Mouse (Mus musculus) brown adipose tissue, adult 24 weeks (tissue): Measurements from ENCODE around the gene Gucy2g. TPM values are rescaled to one million over a fixed set of nuclear protein-coding genes. Genes with fewer than 3 reads are reported as not detected.

ENCODE experiments used
- H3K27ac ChIP-seq: fragments of 200-500 bp; replicated peaks from 2 replicates; pipeline ENCODE4 v1.5.1; 2012; ENCODE audit warnings: low read depth, mild to moderate bottlenecking, low read length
- H3K4me1 ChIP-seq: fragments of 200-500 bp; 2 replicates; pipeline ENCODE4 v1.6.1; 2012; ENCODE audit warnings: low read length, mixed read lengths; ENCODE audit not compliant: control insufficient read depth, insufficient read depth, insufficient read length
- H3K4me3 ChIP-seq: fragments of 200-500 bp; 2 replicates; pipeline ENCODE4 v1.5.1; 2012; ENCODE audit warnings: low read depth, mild to moderate bottlenecking, low read length, moderate library complexity; ENCODE audit not compliant: insufficient read depth
- polyA plus RNA-seq: library from polyadenylated mRNA; stranded (reverse); fragments of >200 nt; gene quantifications from 2 replicates; pipeline ENCODE4 v1.2.4, GENCODE M21; 2012; ENCODE audit not compliant: missing spikeins, insufficient read depth, insufficient read length

The Gucy2g gene
- polyA plus RNA-seq, 1 experiment, result not detected

- Histone ChIP-seq H3K4me1 (peaks cover 9% of the 10 kb centered on the region; the same call in 1 of the 2 replicates), H3K27ac (no peak overlapping the region), H3K4me3 (no peak overlapping the region)
Measured at GRCm38 (mm10) chr19:55256156-55256555, 15.1 kb upstream of the Gucy2g start.

GRCm38 (mm10) chr19:55254513-55255016, 13.5 kb upstream of the Gucy2g start:
- H3K4me3 ChIP-seq, result peak overlapping the region; percentile 87
- H3K27ac ChIP-seq, result no peak overlapping the region
- H3K4me1 ChIP-seq, result peaks cover 9% of the 10 kb centered on the region; the same call in 1 of the 2 replicates

GRCm38 (mm10) chr19:55253570-55254441, 12.8 kb upstream of the Gucy2g start:
- H3K4me1 ChIP-seq, result peaks cover 9% of the 10 kb centered on the region; the same call in 1 of the 2 replicates
- H3K27ac ChIP-seq, result peak overlapping the region; percentile 98
- H3K4me3 ChIP-seq, result peak overlapping the region; percentile 87

GRCm38 (mm10) chr19:55253239-55253569, 12.2 kb upstream of the Gucy2g start:
- Histone ChIP-seq H3K4me1 (peaks cover 9% of the 10 kb centered on the region; the same call in 1 of the 2 replicates), H3K27ac (peak overlapping the region; percentile 98), H3K4me3 (peak overlapping the region; percentile 87)

GRCm38 (mm10) chr19:55251383-55252124, 10.5 kb upstream of the Gucy2g start, which contains the start of gene Acsl5:
Acsl5 (plus strand) TSS chr19:55251938.
- 0 out of 2 replicates have a peak, but pooled peaks cover 3% of the 10 kb centered on the region for H3K4me1 ChIP-seq
- H3K27ac ChIP-seq, result no peak within 1 kb of the TSS; the same call in 1 of the 2 replicates
- H3K4me3 ChIP-seq, result no peak within 1 kb of the TSS

GRCm38 (mm10) chr19:55250451-55250850, 9.4 kb upstream of the Gucy2g start:
- H3K4me1 ChIP-seq, result 0 out of 2 replicates have a peak, but pooled peaks cover 3% of the 10 kb centered on the region
- H3K27ac ChIP-seq, result peak overlapping the region; percentile 73
- no peak overlapping the region for H3K4me3 ChIP-seq

GRCm38 (mm10) chr19:55247991-55248520, 7.0 kb upstream of the Gucy2g start:
- Histone ChIP-seq H3K27ac (no peak overlapping the region), H3K4me1 (0 out of 2 replicates have a peak, but pooled peaks cover 3% of the 10 kb centered on the region), H3K4me3 (no peak overlapping the region)

GRCm38 (mm10) chr19:55247563-55247962, 6.5 kb upstream of the Gucy2g start:
- 0 out of 2 replicates have a peak, but pooled peaks cover 3% of the 10 kb centered on the region for H3K4me1 ChIP-seq
- no peak overlapping the region for H3K4me3 ChIP-seq
- H3K27ac ChIP-seq, result no peak overlapping the region

- Histone ChIP-seq H3K4me3 (no peak overlapping the region), H3K4me1 (no peaks in the 10 kb centered on the region), H3K27ac (peak overlapping the region; percentile 81)
Measured at GRCm38 (mm10) chr19:55244791-55245231, 3.8 kb upstream of the Gucy2g start.

- H3K27ac ChIP-seq, result no peak overlapping the region
- no peaks in the 10 kb centered on the region for H3K4me1 ChIP-seq
- no peak overlapping the region for H3K4me3 ChIP-seq
Measured at GRCm38 (mm10) chr19:55239766-55240426, 1.1 kb downstream of the Gucy2g start.

- no peak overlapping the region for H3K27ac ChIP-seq
- no peak overlapping the region for H3K4me3 ChIP-seq
- peaks cover 3% of the 10 kb centered on the region for H3K4me1 ChIP-seq
Measured at GRCm38 (mm10) chr19:55236564-55236963, 4.5 kb downstream of the Gucy2g start.

- no peak overlapping the region for H3K27ac ChIP-seq
- H3K4me3 ChIP-seq, result no peak overlapping the region
- peaks cover 3% of the 10 kb centered on the region for H3K4me1 ChIP-seq
Measured at GRCm38 (mm10) chr19:55236026-55236425, 5.0 kb downstream of the Gucy2g start.

GRCm38 (mm10) chr19:55232136-55232535, 8.9 kb downstream of the Gucy2g start:
- H3K4me3 ChIP-seq, result no peak overlapping the region
- peaks cover 3% of the 10 kb centered on the region for H3K4me1 ChIP-seq
- no peak overlapping the region for H3K27ac ChIP-seq

- Histone ChIP-seq H3K27ac (no peak overlapping the region), H3K4me1 (peaks cover 3% of the 10 kb centered on the region), H3K4me3 (no peak overlapping the region)
Measured at GRCm38 (mm10) chr19:55231081-55231480, 10.0 kb downstream of the Gucy2g start.
